Mouse (Mus musculus) ES-E14 (cell line): ENCODE data around the gene Slc22a4.

Experiments
- CHD2 ChIP-seq: IDR thresholded peaks from 2 replicates; pipeline ENCODE4 v1.6.1; 2014; ENCODE audit warnings: mild to moderate bottlenecking, low read depth, low read length, inconsistent platforms
- HCFC1 ChIP-seq: IDR thresholded peaks from 2 replicates; pipeline ENCODE4 v1.6.1; 2012; ENCODE audit warnings: low read length, inconsistent platforms, borderline replicate concordance; ENCODE audit not compliant: insufficient read depth
- ZC3H11A ChIP-seq: IDR thresholded peaks from 2 replicates; pipeline ENCODE4 v1.6.1; 2012; ENCODE audit warnings: low read depth, mild to moderate bottlenecking, inconsistent platforms, low read length, borderline replicate concordance

DNA sequence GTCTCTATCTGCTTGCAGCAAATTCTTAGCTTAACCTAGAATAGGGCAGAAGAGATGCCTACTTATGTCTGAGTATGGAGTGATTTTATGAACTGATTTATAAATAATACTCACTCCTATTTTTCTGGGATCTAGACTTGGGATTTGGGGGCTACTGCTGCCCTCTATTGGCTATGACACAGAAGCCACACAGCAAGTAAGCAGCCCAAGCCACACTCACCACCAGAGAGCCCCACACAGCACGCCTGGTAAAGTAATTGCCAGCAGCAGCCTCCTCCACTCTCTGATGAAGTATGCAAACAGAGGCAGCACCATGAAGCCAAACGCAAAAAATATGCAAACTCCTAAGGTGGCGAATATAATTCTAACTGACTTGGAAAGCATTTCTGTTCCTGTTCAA is 68.9 kb downstream of the Slc22a4 start:
- no peak for TF ChIP-seq ZC3H11A
- TF ChIP-seq CHD2, result no peak
- TF ChIP-seq HCFC1, result no peak
